Mouse (Mus musculus): ENCODE measurements at regions not wholly inside any gene's neighbourhood (a gene's known extent, or its start where the extent isn't known, plus 50 kb on each side); places are given as distances from the start of the nearest gene placed in this dataset.

GRCm38 (mm10) chr10:16001246-16001645 is 1283.2 kb upstream of the Gje1 start:
- ATAC-seq (no peak), DNase-seq (ENCODE audit: low spot score) (no peak)
- no peak for TF ChIP-seq CTCF (IDR thresholded peaks at IDR 0.05; ENCODE audit: low read depth)
- no peaks in the 10 kb centered on the region for H3K9me3 ChIP-seq (ENCODE audit: low read length)
- 77% methylated on average over 2 of the region's 2 CpGs for WGBS
- H3K27ac ChIP-seq: no peak overlapping the region
- no peaks in the 10 kb centered on the region for H3K36me3 ChIP-seq (ENCODE audit: insufficient read depth, low read length)
- H3K9ac ChIP-seq (replicated peaks; ENCODE audit: low read length): no peak overlapping the region
- no peaks in the 10 kb centered on the region for H3K4me1 ChIP-seq (ENCODE audit: insufficient read depth, low read length)
- H3K4me3 ChIP-seq (ENCODE audit: low read length): no peak overlapping the region
- no peak overlapping the region for H3K4me2 ChIP-seq (ENCODE audit: low read depth, low read length)
- no peaks in the 10 kb centered on the region for H3K27me3 ChIP-seq (ENCODE audit: insufficient read depth, low read length)

DNA sequence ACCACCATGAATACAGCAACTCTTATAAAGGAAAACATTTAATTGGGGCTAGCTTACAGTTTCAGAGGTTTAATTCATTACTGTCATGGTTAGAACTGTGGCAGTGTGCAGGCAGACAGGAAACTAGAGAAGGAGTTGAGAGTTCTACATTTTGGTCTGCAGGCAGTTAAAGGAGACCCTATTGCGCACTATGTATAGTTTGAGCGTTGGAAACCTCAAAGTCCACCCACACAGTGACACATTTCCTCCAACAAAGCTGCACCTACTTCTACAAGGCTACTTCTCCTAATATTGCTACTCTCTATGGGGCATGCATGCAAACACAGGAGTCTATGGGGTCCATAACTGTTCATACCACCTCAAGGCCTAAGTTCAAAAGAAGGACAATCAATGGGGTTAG is 1275.3 kb upstream of the Gje1 start:
- no peak for DNase-seq (ENCODE audit: low spot score)

More for the DNA sequence above, 1275.3 kb upstream of the Gje1 start:
- Histone ChIP-seq H3K27me3 (ENCODE audit: insufficient read depth, low read length) (no peaks in the 10 kb centered on the region), H3K4me2 (ENCODE audit: low read depth, low read length) (no peak overlapping the region), H3K4me1 (ENCODE audit: insufficient read depth, low read length) (no peaks in the 10 kb centered on the region), H3K36me3 (ENCODE audit: insufficient read depth, low read length) (no peaks in the 10 kb centered on the region), H3K4me3 (ENCODE audit: low read length) (no peak overlapping the region), H3K27ac (no peak overlapping the region), H3K9ac (replicated peaks; ENCODE audit: low read length) (no peak overlapping the region), H3K9me3 (ENCODE audit: low read length) (no peaks in the 10 kb centered on the region)
- no peak for TF ChIP-seq CTCF (IDR thresholded peaks at IDR 0.05; ENCODE audit: low read depth)
- WGBS: 93% methylated on average over 2 of the region's 2 CpGs
- no peak for ATAC-seq

Measured in hindbrain, postnatal 0 days (tissue).